Mouse (Mus musculus) CH12.LX (cell line): Measurements from ENCODE around the gene Gpr107. TPM values are rescaled to one million over a fixed set of nuclear protein-coding genes. Genes with fewer than 3 reads are reported as not detected.

ENCODE experiments used
- DNase-seq: peaks from one replicate; pipeline ENCODE4 v3.0.0-alpha.2; 2013; ENCODE audit errors: extremely low read depth
- H3K27ac ChIP-seq: 2 replicates; pipeline ENCODE4 v1.5.1; 2012; ENCODE audit warnings: low read depth, mild to moderate bottlenecking, control low read depth, moderate library complexity; ENCODE audit not compliant: insufficient read depth
- H3K27me3 ChIP-seq: replicated peaks from 2 replicates; pipeline ENCODE3; 2012; ENCODE audit warnings: inconsistent platforms
- H3K36me3 ChIP-seq, 2 experiments: replicated peaks in 1 of 2; 2 replicates each; pipeline versions ENCODE3 to v1.6.1; 2012; ENCODE audit warnings: inconsistent platforms in 1 of 2, low read length in 1 of 2, mild to moderate bottlenecking in 1 of 2, mixed read lengths in 1 of 2, moderate library complexity in 1 of 2; ENCODE audit not compliant: control insufficient read depth in 1 of 2, insufficient read depth in 1 of 2
- H3K4me1 ChIP-seq, 2 experiments: 2 replicates each; pipeline ENCODE4 v1.6.1; 2012; ENCODE audit warnings: inconsistent platforms in 1 of 2, moderate library complexity in 1 of 2; ENCODE audit not compliant: insufficient read depth in 2 of 2, control insufficient read depth in 1 of 2
- H3K4me2 ChIP-seq: 2 replicates; pipeline ENCODE4 v1.6.1; 2012; ENCODE audit warnings: low read depth, mild to moderate bottlenecking, control low read depth; ENCODE audit not compliant: poor library complexity, insufficient read depth, severe bottlenecking
- H3K4me3 ChIP-seq, 3 experiments: fragments of 150-350 bp in 1 of 3; sonication (generic) in 1 of 3; replicated peaks in 1 of 3; 2 replicates each; pipeline versions ENCODE3 to v1.5.1; 2011 to 2012; ENCODE audit warnings: low read depth in 2 of 3, low read length in 2 of 3, mild to moderate bottlenecking in 2 of 3, moderate library complexity in 2 of 3, control low read depth in 1 of 3, improper control_type of control experiment in 1 of 3, inconsistent platforms in 1 of 3, mixed read lengths in 1 of 3; ENCODE audit not compliant: poor library complexity in 1 of 3
- H3K79me2 ChIP-seq: replicated peaks from 2 replicates; pipeline ENCODE4 v1.6.1; 2012; ENCODE audit warnings: mild to moderate bottlenecking, moderate library complexity; ENCODE audit not compliant: control insufficient read depth, poor library complexity, insufficient read depth, severe bottlenecking; ENCODE audit errors: extremely low read depth
- H3K9ac ChIP-seq: 2 replicates; pipeline ENCODE4 v1.6.1; 2012; ENCODE audit warnings: low read depth, mild to moderate bottlenecking, control low read depth, moderate library complexity; ENCODE audit not compliant: insufficient read depth
- H3K9me3 ChIP-seq: replicated peaks from 2 replicates; pipeline ENCODE3; 2012; ENCODE audit warnings: low read length, inconsistent platforms, mixed read lengths
- CHD2 ChIP-seq: IDR thresholded peaks from 2 replicates; pipeline ENCODE4 v1.6.1; 2011; ENCODE audit warnings: low read length, improper control_type of control experiment
- EP300 ChIP-seq: IDR thresholded peaks from 2 replicates; pipeline ENCODE4 v1.6.1; 2011; ENCODE audit warnings: low read length, improper control_type of control experiment
- HCFC1 ChIP-seq: IDR thresholded peaks from 2 replicates; pipeline ENCODE4 v1.6.1; 2012; ENCODE audit warnings: low read depth, mild to moderate bottlenecking, inconsistent platforms, low read length, improper control_type of control experiment
- JUN ChIP-seq: IDR thresholded peaks from 2 replicates; pipeline ENCODE4 v1.6.1; 2011; ENCODE audit warnings: low read depth, mild to moderate bottlenecking, low read length, improper control_type of control experiment, moderate library complexity; ENCODE audit not compliant: insufficient read depth
- MAFK ChIP-seq: IDR thresholded peaks from 2 replicates; pipeline ENCODE4 v1.6.1; 2011; ENCODE audit warnings: low read length, improper control_type of control experiment; ENCODE audit not compliant: insufficient replicate concordance
- MAZ ChIP-seq: IDR thresholded peaks from 2 replicates; pipeline ENCODE4 v1.6.1; 2012; ENCODE audit warnings: low read depth, mild to moderate bottlenecking, inconsistent platforms, low read length, improper control_type of control experiment, moderate library complexity
- NELFE ChIP-seq: IDR thresholded peaks from 2 replicates; pipeline ENCODE4 v1.6.1; 2011; ENCODE audit warnings: low read depth, low read length, improper control_type of control experiment
- NRF1 ChIP-seq: IDR thresholded peaks from 2 replicates; pipeline ENCODE4 v1.6.1; 2014; ENCODE audit warnings: low read depth, mild to moderate bottlenecking, inconsistent platforms, low read length, improper control_type of control experiment, moderate library complexity
- POLR2AphosphoS2 ChIP-seq: IDR thresholded peaks from 2 replicates; pipeline ENCODE4 v1.6.1; 2011; ENCODE audit warnings: low read depth, low read length, improper control_type of control experiment
- RAD21 ChIP-seq: IDR thresholded peaks from 2 replicates; pipeline ENCODE4 v1.6.1; 2011; ENCODE audit warnings: low read depth, mild to moderate bottlenecking, low read length, improper control_type of control experiment, moderate library complexity
- SIN3A ChIP-seq: IDR thresholded peaks from 2 replicates; pipeline ENCODE4 v1.6.1; 2012; ENCODE audit warnings: low read length, improper control_type of control experiment, inconsistent platforms
- USF1 ChIP-seq: IDR thresholded peaks from 2 replicates; pipeline ENCODE4 v1.6.1; 2014; ENCODE audit warnings: low read depth, mild to moderate bottlenecking, inconsistent platforms, low read length, improper control_type of control experiment
- USF2 ChIP-seq: conservative IDR thresholded peaks from 2 replicates; pipeline ENCODE4 v1.6.1; 2011; ENCODE audit warnings: low read depth, low read length, improper control_type of control experiment
- ZMIZ1 ChIP-seq: IDR thresholded peaks from 2 replicates; pipeline ENCODE4 v1.6.1; 2012; ENCODE audit warnings: low read depth, mild to moderate bottlenecking, inconsistent platforms, low read length, improper control_type of control experiment
- ZNF384 ChIP-seq: IDR thresholded peaks from 2 replicates; pipeline ENCODE4 v1.6.1; 2012; ENCODE audit warnings: low read depth, low read length, improper control_type of control experiment, inconsistent platforms
- dilution Hi-C: fragments of 300-500 bp; cut with MboI; formaldehyde crosslinking; loops from 2 replicates; pipeline ENCODE4 v1.14.3; 2020; ENCODE audit warnings: low sequenced_read_pairs; ENCODE audit not compliant: extremely low pct_unique_long_range_greater_than_20kb, extremely low pct_ligation_motif_present
- in situ Hi-C: fragments of 300-500 bp; cut with MboI; formaldehyde crosslinking; loops from 3 replicates; pipeline ENCODE4 v1.14.3; 2019; ENCODE audit warnings: low sequenced_read_pairs, low pct_ligation_motif_present, low pct_unique_long_range_greater_than_20kb, mixed read lengths
- polyA plus RNA-seq: library from polyadenylated mRNA; unstranded; fragments of >175 nt; gene quantifications from 2 replicates; pipeline ENCODE4 v1.2.1, GENCODE M21; 2012; ENCODE audit warnings: low read depth; ENCODE audit not compliant: insufficient read length
- total RNA-seq, 2 experiments: library from RNA; depleted of rRNA; stranded (reverse); fragments of 300-350 nt in 1 of 2; fragments of >200 nt in 1 of 2; gene quantifications; 2 replicates each; pipeline ENCODE4 v1.2.3; 2012 to 2014

Gpr107 gene
- total and polyA plus RNA-seq, 3 experiments: 19.6 to 27.8 (median 24.6) TPM

DNA sequence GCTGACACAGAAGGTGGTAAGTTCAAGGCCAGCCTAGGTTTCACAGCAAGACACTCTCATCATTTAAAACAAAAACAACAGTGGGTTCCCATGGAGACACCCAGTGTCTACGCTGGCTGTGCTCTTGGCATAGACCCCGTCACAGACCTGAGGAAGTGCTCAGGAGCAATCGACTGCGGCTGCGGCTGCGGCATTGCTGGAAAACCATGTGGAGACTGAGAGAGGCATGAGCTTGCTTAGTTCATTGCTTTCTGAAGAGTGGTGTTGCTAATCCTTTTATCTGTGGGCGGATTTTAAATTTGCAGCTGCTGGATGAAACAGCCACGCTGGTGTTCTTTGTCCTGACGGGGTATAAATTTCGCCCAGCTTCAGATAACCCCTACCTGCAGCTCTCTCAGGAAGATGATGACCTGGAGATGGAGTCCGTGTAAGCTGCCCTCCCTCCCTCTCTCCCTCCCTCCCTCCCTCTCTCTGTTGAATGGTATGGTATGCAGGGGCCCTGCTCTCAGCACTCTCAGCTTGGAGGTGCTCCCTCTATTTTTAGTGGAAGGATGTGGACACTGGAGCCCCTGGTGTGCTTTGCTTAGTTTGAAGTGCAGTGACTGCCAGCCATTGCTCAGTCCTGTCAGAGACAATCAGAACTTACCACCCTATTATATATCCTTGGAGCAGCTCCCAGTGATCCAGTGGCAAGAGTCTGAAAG is 58.2 kb downstream of the Gpr107 start:
- in situ Hi-C loops: no loop called here

DNA sequence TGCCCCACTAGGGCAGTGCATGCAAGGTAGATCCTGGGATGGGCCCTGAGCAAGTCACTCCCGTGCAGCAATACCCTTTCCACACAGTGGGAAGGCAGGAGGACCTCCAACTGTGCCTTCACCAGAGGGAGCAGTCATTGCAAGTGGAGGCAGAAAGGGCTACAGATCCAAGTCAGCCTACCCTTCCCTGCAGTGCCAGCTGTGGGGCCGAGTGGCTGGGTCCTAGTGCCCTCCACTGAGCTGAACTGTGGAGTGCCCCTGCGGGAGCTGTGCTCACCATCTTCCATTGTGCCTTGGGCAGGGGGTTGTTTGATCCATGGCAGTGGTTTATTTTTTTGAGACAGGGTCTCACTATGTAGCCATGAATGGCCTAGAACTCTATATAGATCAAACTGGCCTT is 59.1 kb downstream of the Gpr107 start:
- dilution Hi-C loops (no loop called here), in situ Hi-C loops (no loop called here)
- no peaks in the 10 kb centered on the region for H3K4me1 ChIP-seq
- H3K9ac ChIP-seq: no peak overlapping the region
- DNase-seq: no peak
- no peaks in the 10 kb centered on the region for H3K9me3 ChIP-seq
- no peak overlapping the region for H3K4me3 ChIP-seq
- H3K4me2 ChIP-seq: no peak overlapping the region
- no peaks in the 10 kb centered on the region for H3K79me2 ChIP-seq
- peaks cover 71 to 99% of the 10 kb centered on the region in 2 experiments for H3K36me3 ChIP-seq
- no peak overlapping the region for H3K27ac ChIP-seq
- H3K27me3 ChIP-seq: no peaks in the 10 kb centered on the region
- TF ChIP-seq EP300 (no peak), MAZ (no peak), NELFE (no peak), USF1 (no peak), MAFK (no peak), ZNF384 (no peak), HCFC1 (no peak), NRF1 (no peak)

More for the DNA sequence above, 58.2 kb downstream of the Gpr107 start:
- Histone ChIP-seq H3K4me1 (no peaks in the 10 kb centered on the region), H3K36me3 (peaks cover 70 to 99% of the 10 kb centered on the region in 2 experiments), H3K27me3 (no peaks in the 10 kb centered on the region), H3K9ac (no peak overlapping the region), H3K27ac (no peak overlapping the region), H3K9me3 (no peaks in the 10 kb centered on the region), H3K4me3 (no peak overlapping the region), H3K79me2 (no peaks in the 10 kb centered on the region), H3K4me2 (no peak overlapping the region)
- no peak for DNase-seq
- no peak for TF ChIP-seq NRF1
- dilution Hi-C loops: no loop called here

DNA sequence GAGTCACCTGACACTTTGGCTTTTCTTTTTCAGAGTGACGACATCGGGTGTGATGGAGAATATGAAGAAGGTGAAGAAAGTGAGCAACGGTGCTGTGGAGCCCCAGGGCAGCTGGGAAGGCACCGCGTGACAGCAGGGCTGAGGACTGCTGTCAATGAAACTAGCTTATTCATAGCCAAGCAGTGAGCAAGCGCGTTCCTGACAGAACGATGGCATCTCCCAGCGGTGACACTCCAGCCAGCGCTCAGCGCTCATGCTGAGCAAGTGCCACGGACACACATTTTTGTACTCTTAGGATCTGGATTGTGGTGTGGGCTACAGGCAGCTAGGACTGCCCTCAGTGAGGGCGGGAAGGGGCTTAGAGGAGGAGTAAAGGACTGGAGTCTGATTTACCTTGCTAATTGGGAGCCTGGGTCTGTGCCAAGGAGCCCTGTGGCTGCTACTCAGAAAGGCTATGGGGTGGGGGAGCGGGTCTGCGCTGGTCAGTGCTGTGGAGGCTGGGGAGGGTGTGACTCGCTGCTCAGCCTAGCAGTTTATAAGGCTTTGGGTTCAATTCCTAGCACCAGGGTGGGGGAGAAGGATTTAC is 62.2 kb downstream of the Gpr107 start:
- Histone ChIP-seq H3K79me2 (no peaks in the 10 kb centered on the region), H3K36me3 (peaks cover 55 to 92% of the 10 kb centered on the region in 2 experiments), H3K9ac (no peak overlapping the region), H3K4me3 (no peak overlapping the region), H3K27ac (no peak overlapping the region), H3K27me3 (no peaks in the 10 kb centered on the region), H3K4me1 (no peaks in the 10 kb centered on the region), H3K9me3 (no peaks in the 10 kb centered on the region), H3K4me2 (no peak overlapping the region)
- dilution Hi-C loops: no loop called here
- TF ChIP-seq CHD2 (no peak), USF1 (no peak), HCFC1 (no peak), EP300 (no peak), USF2 (no peak), JUN (no peak), SIN3A (no peak), POLR2AphosphoS2 (no peak), NRF1 (no peak), ZMIZ1 (no peak), MAZ (no peak), RAD21 (no peak)
- in situ Hi-C loops: no loop called here
- no peak for DNase-seq
